Mouse (Mus musculus): Measurements from ENCODE around the gene Hadh. TPM values are rescaled to one million over a fixed set of nuclear protein-coding genes. Genes with fewer than 3 reads are reported as not detected.

Gene Hadh
- total and polyA plus RNA-seq, 3 experiments = 39.1 to 66.9 TPM; not detected in 1

DNA sequence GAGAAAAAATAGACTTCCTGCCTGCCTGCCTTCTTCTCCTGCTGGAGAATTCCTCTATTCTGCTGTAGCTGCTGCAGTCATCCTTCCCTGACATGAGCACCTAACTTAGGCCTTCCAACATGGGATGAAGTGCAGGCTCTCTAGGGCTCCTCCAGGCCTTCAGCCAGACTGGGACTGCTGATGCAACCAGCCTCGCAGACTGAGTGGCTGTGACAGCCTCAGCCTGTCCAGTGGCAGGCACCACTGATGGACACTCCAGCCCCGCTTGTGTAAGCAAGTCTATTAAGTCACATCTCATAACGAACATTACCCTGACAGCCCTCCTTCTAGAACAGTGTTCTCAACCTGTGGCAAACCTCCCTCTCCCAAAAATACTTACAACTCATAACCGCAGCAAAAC lies 2.2 kb upstream of the Hadh start:
- Histone ChIP-seq H3K4me1 (ENCODE audit: control insufficient read depth in 1 of 2, insufficient read depth in 2 of 2, low read length in 2 of 2) (peaks cover 4 to 8% of the 10 kb centered on the region in 2 experiments; a peak in 3 of 4 replicates), H3K36me3 (ENCODE audit: control insufficient read depth in 1 of 2, insufficient read depth in 2 of 2, low read length in 2 of 2) (peaks cover 0 to 8% of the 10 kb centered on the region in 2 experiments; a peak in 2 of 4 replicates)
- TF ChIP-seq KAT2A (conservative IDR thresholded peaks at IDR 0.05; ENCODE audit: low read depth, low read length) (no peak), MEF2A (IDR thresholded peaks at IDR 0.05; ENCODE audit: extremely low read depth, insufficient replicate concordance, low read depth, low read length, poor library complexity, severe bottlenecking) (no peak), ZMIZ1 (IDR thresholded peaks at IDR 0.05; ENCODE audit: low read depth, low read length) (no peak), USF2 (IDR thresholded peaks at IDR 0.05; ENCODE audit: borderline replicate concordance in 1 of 2, insufficient read depth in 1 of 2, low read depth in 1 of 2, low read length in 2 of 2) (no peak), MAZ (IDR thresholded peaks at IDR 0.05; ENCODE audit: low read depth, low read length) (no peak), RAD21 (IDR thresholded peaks at IDR 0.05; ENCODE audit: low read depth, low read length) (no peak)

DNA sequence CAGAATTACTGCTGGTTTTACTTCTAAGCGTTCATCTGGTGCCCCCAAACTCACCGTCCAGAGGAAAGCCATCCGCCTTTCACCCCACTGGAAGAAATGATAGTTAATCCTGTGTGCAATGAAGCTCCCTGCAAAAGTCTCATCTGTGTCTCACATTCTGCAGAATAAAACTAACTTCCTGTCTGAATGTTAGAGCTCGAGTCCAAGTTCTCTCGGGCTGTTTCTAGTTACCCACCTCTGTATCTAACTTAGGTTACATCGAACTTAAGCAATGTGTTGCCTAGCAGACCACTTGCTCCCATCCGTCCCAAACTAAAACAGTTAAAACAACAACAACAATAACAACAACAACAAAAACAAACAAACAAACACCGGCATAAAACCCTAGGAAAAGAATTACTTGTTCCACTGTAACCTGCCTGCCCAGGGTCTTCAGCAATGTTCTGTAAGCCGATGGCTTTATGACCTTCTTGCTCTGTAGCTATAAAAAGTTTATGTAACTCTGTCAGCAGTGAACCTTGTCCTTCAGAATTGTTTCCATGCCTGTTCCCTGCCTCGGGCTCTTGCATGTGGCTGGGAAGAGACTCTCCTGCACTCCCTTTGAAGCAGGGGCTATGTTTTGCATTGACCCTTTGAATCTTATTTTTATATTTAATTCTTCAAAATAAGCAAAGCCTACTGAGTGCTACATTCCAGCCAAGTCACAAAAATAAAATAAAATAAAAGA lies 636 bp upstream of the Hadh start:
- Histone ChIP-seq H3K4me1 (ENCODE audit: control insufficient read depth in 1 of 2, insufficient read depth in 2 of 2, low read length in 2 of 2) (peaks cover 4 to 8% of the 10 kb centered on the region in 2 experiments; a peak in 3 of 4 replicates), H3K27me3 (ENCODE audit: control insufficient read depth in 1 of 2, insufficient read depth in 2 of 2, low read length in 2 of 2) (no peaks in the 10 kb centered on the region), H3K9ac (ENCODE audit: control insufficient read depth, low read depth, low read length, poor library complexity, severe bottlenecking) (peak overlapping the region; percentile 61), H3K79me2 (ENCODE audit: control insufficient read depth, insufficient read depth, low read length, poor library complexity) (no peaks in the 10 kb centered on the region; the same call in 1 of the 2 replicates), H3K9me3 (replicated peaks; ENCODE audit: insufficient read depth, low read length) (no peaks in the 10 kb centered on the region), H3K4me3 (ENCODE audit: control insufficient read depth in 1 of 2, insufficient read depth in 1 of 2, low read depth in 2 of 2, low read length in 2 of 2) (peak overlapping the region; percentile 83 to 96), H3K27ac (ENCODE audit: control insufficient read depth, low read depth, low read length) (peak overlapping the region; percentile 71), H3K36me3 (ENCODE audit: control insufficient read depth in 1 of 2, insufficient read depth in 2 of 2, low read length in 2 of 2) (peaks cover 0 to 8% of the 10 kb centered on the region in 2 experiments; a peak in 2 of 4 replicates)
- no peak for DNase-seq (ENCODE audit: low read depth, low spot score)
- no peak for TF ChIP-seq EP300 (IDR thresholded peaks at IDR 0.05; ENCODE audit: low read depth in 1 of 2, low read length in 2 of 2)
- peak; percentile 5; the same call in 1 of the 2 replicates for TF ChIP-seq MXI1 (IDR thresholded peaks at IDR 0.05; ENCODE audit: low read depth, low read length)

More for the DNA sequence above, 2.2 kb upstream of the Hadh start:
- Histone ChIP-seq H3K9me3 (replicated peaks; ENCODE audit: insufficient read depth, low read length) (no peaks in the 10 kb centered on the region), H3K27ac (ENCODE audit: control insufficient read depth, low read depth, low read length) (no peak overlapping the region), H3K4me3 (ENCODE audit: control insufficient read depth in 1 of 2, insufficient read depth in 1 of 2, low read depth in 2 of 2, low read length in 2 of 2) (no peak overlapping the region), H3K27me3 (ENCODE audit: control insufficient read depth in 1 of 2, insufficient read depth in 2 of 2, low read length in 2 of 2) (no peaks in the 10 kb centered on the region), H3K79me2 (ENCODE audit: control insufficient read depth, insufficient read depth, low read length, poor library complexity) (no peaks in the 10 kb centered on the region; the same call in 1 of the 2 replicates), H3K9ac (ENCODE audit: control insufficient read depth, low read depth, low read length, poor library complexity, severe bottlenecking) (no peak overlapping the region)
- DNase-seq (ENCODE audit: low read depth, low spot score) = no peak

DNA sequence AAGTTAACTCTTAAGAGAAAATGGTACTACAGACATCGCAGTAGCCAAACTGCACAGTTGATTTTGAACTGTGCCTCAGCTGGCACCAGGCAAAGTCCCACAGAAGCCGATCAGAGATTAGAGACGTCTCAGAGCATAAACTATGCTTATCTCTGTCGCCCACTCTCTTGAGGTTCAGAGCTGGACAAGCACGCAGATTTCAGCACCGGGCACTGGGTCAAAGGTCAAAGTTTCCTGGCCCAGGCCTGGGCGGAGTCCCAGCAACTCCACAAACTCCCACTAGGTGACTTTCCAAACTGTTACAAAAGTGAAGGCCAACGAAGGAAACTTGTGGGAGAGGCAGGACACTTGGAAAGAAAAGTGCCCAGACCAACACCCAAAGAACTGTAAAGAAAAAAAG lies 744 bp downstream of the Hadh start:
- Histone ChIP-seq H3K4me1 (ENCODE audit: control insufficient read depth in 1 of 2, insufficient read depth in 2 of 2, low read length in 2 of 2) (peaks cover 4 to 8% of the 10 kb centered on the region in 2 experiments; a peak in 3 of 4 replicates), H3K9me3 (replicated peaks; ENCODE audit: insufficient read depth, low read length) (no peaks in the 10 kb centered on the region), H3K27ac (ENCODE audit: control insufficient read depth, low read depth, low read length) (peak overlapping the region; percentile 51; the same call in 1 of the 2 replicates), H3K4me3 (ENCODE audit: control insufficient read depth in 1 of 2, insufficient read depth in 1 of 2, low read depth in 2 of 2, low read length in 2 of 2) (peak overlapping the region; percentile 91 to 96), H3K36me3 (ENCODE audit: control insufficient read depth in 1 of 2, insufficient read depth in 2 of 2, low read length in 2 of 2) (peaks cover 0 to 8% of the 10 kb centered on the region in 2 experiments; a peak in 2 of 4 replicates), H3K27me3 (ENCODE audit: control insufficient read depth in 1 of 2, insufficient read depth in 2 of 2, low read length in 2 of 2) (no peaks in the 10 kb centered on the region), H3K9ac (ENCODE audit: control insufficient read depth, low read depth, low read length, poor library complexity, severe bottlenecking) (peak overlapping the region; percentile 83), H3K79me2 (ENCODE audit: control insufficient read depth, insufficient read depth, low read length, poor library complexity) (no peaks in the 10 kb centered on the region; the same call in 1 of the 2 replicates)
- DNase-seq (ENCODE audit: low read depth, low spot score) = peak; percentile 63
- TF ChIP-seq MEF2A (IDR thresholded peaks at IDR 0.05; ENCODE audit: extremely low read depth, insufficient replicate concordance, low read depth, low read length, poor library complexity, severe bottlenecking) (no peak), TCF12 (IDR thresholded peaks at IDR 0.05; ENCODE audit: low read depth, low read length) (peak; percentile 87), RCOR1 (IDR thresholded peaks at IDR 0.05; ENCODE audit: low read depth, low read length) (peak; percentile 90), USF1 (IDR thresholded peaks at IDR 0.05; ENCODE audit: low read depth, low read length) (no peak), POLR2AphosphoS5 (IDR thresholded peaks at IDR 0.05; ENCODE audit: borderline replicate concordance, low read depth, low read length) (no peak), CTCF (IDR thresholded peaks at IDR 0.05 in 2 of 3, conservative IDR thresholded peaks at IDR 0.05 in 1 of 3; ENCODE audit: control insufficient read depth in 1 of 3, insufficient read depth in 1 of 3, low read depth in 2 of 3, low read length in 3 of 3, poor library complexity in 1 of 3, severe bottlenecking in 1 of 3) (peak in 1 of 3 experiments; percentile 12; a peak in 1 of 6 replicates), HCFC1 (IDR thresholded peaks at IDR 0.05; ENCODE audit: low read depth, low read length) (0 out of 2 replicates have a peak, but pooled peaks have one; percentile 19), KAT2A (conservative IDR thresholded peaks at IDR 0.05; ENCODE audit: low read depth, low read length) (no peak), SMC3 (IDR thresholded peaks at IDR 0.05; ENCODE audit: low read depth, low read length) (no peak), ZKSCAN1 (IDR thresholded peaks at IDR 0.05; ENCODE audit: low read depth, low read length) (no peak), TAL1 (IDR thresholded peaks at IDR 0.05; ENCODE audit: low read length) (peak; percentile 77), CHD1 (IDR thresholded peaks at IDR 0.05; ENCODE audit: low read depth, low read length) (no peak), E2F4 (IDR thresholded peaks at IDR 0.05; ENCODE audit: borderline replicate concordance, low read depth, low read length) (no peak), GATA1 (IDR thresholded peaks at IDR 0.05; ENCODE audit: low read depth, low read length) (peak; percentile 81), BHLHE40 (IDR thresholded peaks at IDR 0.05; ENCODE audit: borderline replicate concordance, low read depth, low read length) (no peak), MAX (IDR thresholded peaks at IDR 0.05; ENCODE audit: low read length) (no peak), NELFE (IDR thresholded peaks at IDR 0.05; ENCODE audit: low read depth, low read length) (no peak)

Measured in MEL (cell line).